In the genomic region with DNA sequence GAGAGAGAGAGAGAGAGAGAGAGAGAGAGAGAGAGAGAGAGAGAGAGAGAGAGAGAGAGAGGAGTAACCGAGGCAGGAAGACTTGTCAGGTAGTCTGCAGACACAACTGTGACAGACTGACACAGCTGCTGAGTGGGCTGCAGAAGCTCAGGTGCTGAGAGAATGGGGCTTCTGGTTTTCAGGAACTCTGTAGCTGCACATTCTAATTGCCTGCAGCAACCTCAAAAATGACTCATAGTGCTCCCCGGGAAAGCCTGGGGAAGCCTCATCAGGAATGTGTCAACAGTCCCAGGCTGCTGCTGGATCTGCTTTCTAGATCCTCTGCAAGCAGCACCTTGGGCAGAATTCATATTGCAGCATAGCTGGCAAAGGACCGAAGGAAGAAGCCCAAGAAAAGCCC, we compare ENCODE assay signal across 13 mouse cellular contexts.
DNase-seq lines count a peak whose midpoint lies in the region; ATAC-seq lines count a peak whose summit lies in the region.
"Had no signal": no experiment of that assay in that cellular context is flagged by ENCODE, and none has a peak within 500 bp of the region (broad histone marks: within the 10 kb centered on the region; RNA-seq: fewer than 3 reads in every experiment).

No protein-coding gene starts in this region.

- H3K9ac ChIP-seq in forebrain, embryonic 15.5 days (replicated peaks): no peak overlapping the region
- H3K9ac ChIP-seq: intestine, embryonic 15.5 days; liver, embryonic 12.5 days had no signal

- WGBS in forebrain, embryonic 15.5 days: 72% methylated on average over 3 of the region's 3 CpGs

- intact Hi-C loops in gastrocnemius, postnatal 14 days (cut with DNase I; ENCODE audit: low total_unique reads): no loop called here
- intact Hi-C loops in left cerebral cortex, postnatal 36 days (cut with DNase I): no loop called here

- H3K4me1 ChIP-seq in forebrain, embryonic 15.5 days: peaks cover 6% of the 10 kb centered on the region; the same call in 1 of the 2 replicates
- H3K4me1 ChIP-seq: intestine, embryonic 15.5 days; liver, embryonic 12.5 days had no signal

- no peak overlapping the region for H3K4me2 ChIP-seq in forebrain, embryonic 15.5 days (replicated peaks)
- H3K4me2 ChIP-seq: heart, embryonic 11.5 days; intestine, embryonic 15.5 days; liver, embryonic 12.5 days; midbrain, embryonic 11.5 days had no signal

- no peaks in the 10 kb centered on the region for H3K36me3 ChIP-seq in forebrain, embryonic 15.5 days
- H3K36me3 ChIP-seq: intestine, embryonic 15.5 days; liver, embryonic 12.5 days had no signal

- peak; percentile 6 for DNase-seq in gastrocnemius, postnatal 14 days
- DNase-seq in gastrocnemius, adult 8-10 months (ENCODE audit: low spot score in 2 of 2): no peak
- peak; percentile 72 for DNase-seq in Muller cell, postnatal 12 days (ENCODE audit: inconsistent ontology term)
- peak; percentile 31 to 39 for DNase-seq in frontal cortex, postnatal 10 days (ENCODE audit: low spot score in 2 of 2)
- peak; percentile 57 to 59 for DNase-seq in left cerebral cortex, postnatal 36 days (ENCODE audit: low spot score in 2 of 2)
- DNase-seq in ovary, postnatal 14 days (ENCODE audit: low spot score): no peak
- no peak for DNase-seq in urinary bladder, postnatal 14 days (ENCODE audit: low spot score)

- H3K27ac ChIP-seq in forebrain, embryonic 15.5 days (replicated peaks): no peak overlapping the region
- H3K27ac ChIP-seq: intestine, embryonic 15.5 days; liver, embryonic 12.5 days had no signal

- H3K9me3 ChIP-seq in forebrain, embryonic 15.5 days: no peaks in the 10 kb centered on the region
- H3K9me3 ChIP-seq: intestine, embryonic 15.5 days; liver, embryonic 12.5 days had no signal

- peaks cover 37% of the 10 kb centered on the region for H3K27me3 ChIP-seq in forebrain, embryonic 15.5 days
- H3K27me3 ChIP-seq: intestine, embryonic 15.5 days; liver, embryonic 12.5 days had no signal

- no peak for ATAC-seq in forebrain, embryonic 15.5 days (replicated peaks)
- ATAC-seq: intestine, embryonic 15.5 days; liver, embryonic 12.5 days had no signal

- no peak overlapping the region for H3K4me3 ChIP-seq in forebrain, embryonic 15.5 days
- H3K4me3 ChIP-seq: erythroblast, embryonic 14.5 days; intestine, embryonic 15.5 days; liver, embryonic 12.5 days had no signal

Comparison
In these comparisons a context has a peak if more than half of its experiments do, and no peak if none do; other contexts are left out.
1. DNase-seq: peak in gastrocnemius, postnatal 14 days (single experiment), Muller cell, postnatal 12 days (single experiment), frontal cortex, postnatal 10 days (2 of 2) and left cerebral cortex, postnatal 36 days (2 of 2); none in gastrocnemius, adult 8-10 months (0 of 2), ovary, postnatal 14 days (single experiment) and urinary bladder, postnatal 14 days (single experiment).